Mouse (Mus musculus) hindbrain, embryonic 14.5 days (tissue): ENCODE measurements around the gene Ablim1. TPM values are rescaled to one million over a fixed set of nuclear protein-coding genes. Genes with fewer than 3 reads are reported as not detected.

Experiments used
- ATAC-seq: fragments of 200-750 bp; cut with Nextera tagmentation; 2 replicates; pipeline ENCODE4 v1.8.0; 2017; ENCODE audit warnings: moderate number of reproducible peaks, mild to moderate bottlenecking, moderate TSS enrichment, moderate library complexity; ENCODE audit not compliant: low FRiP score
- DNase-seq: peaks from one replicate; pipeline ENCODE4 v3.0.0-alpha.2; 2015; ENCODE audit warnings: low spot score
- H3K27ac ChIP-seq: fragments of 300-500 bp; sonication (generic); 2 replicates; pipeline ENCODE4 v1.5.1; 2014; ENCODE audit warnings: mild to moderate bottlenecking, moderate library complexity
- H3K27me3 ChIP-seq: fragments of 300-500 bp; sonication (generic); 2 replicates; pipeline ENCODE4 v1.6.1; 2014; ENCODE audit warnings: mild to moderate bottlenecking, low read length, mixed read lengths; ENCODE audit not compliant: control insufficient read depth, insufficient read depth
- H3K36me3 ChIP-seq: fragments of 300-500 bp; sonication (generic); replicated peaks from 2 replicates; pipeline ENCODE4 v1.6.1; 2014; ENCODE audit not compliant: control insufficient read depth, insufficient read depth
- H3K4me1 ChIP-seq: fragments of 300-500 bp; sonication (generic); replicated peaks from 2 replicates; pipeline ENCODE4 v1.6.1; 2014; ENCODE audit warnings: antibody characterized with exemption, low read length, mixed read lengths; ENCODE audit not compliant: control insufficient read depth, insufficient read depth
- H3K4me2 ChIP-seq: fragments of 300-500 bp; sonication (generic); replicated peaks from 2 replicates; pipeline ENCODE4 v1.6.1; 2014; ENCODE audit warnings: mild to moderate bottlenecking, moderate library complexity
- H3K4me3 ChIP-seq: fragments of 300-500 bp; sonication (generic); replicated peaks from 2 replicates; pipeline ENCODE4 v1.5.1; 2014; ENCODE audit warnings: mild to moderate bottlenecking, low read length
- H3K9ac ChIP-seq: fragments of 300-500 bp; sonication (generic); 2 replicates; pipeline ENCODE4 v1.6.1; 2014
- H3K9me3 ChIP-seq: fragments of 300-500 bp; sonication (generic); 2 replicates; pipeline ENCODE4 v1.6.1; 2016; ENCODE audit warnings: low read length; ENCODE audit not compliant: control insufficient read depth
- WGBS: fragments of 180-500 bp; shearing (Covaris S2); extraction: QIAGEN DNeasy Blood & Tissue Kit; methylation state at CpG from one replicate; pipeline ENCODE4 v1.1.7; 2014; 5-methylcytosine and 5-hydroxymethylcytosine counted together
- polyA plus RNA-seq: library from polyadenylated mRNA; unstranded; fragments of >200 nt; fragmentation: Nextera tagmentation; extraction: Ambion mirVana; gene quantifications from 2 replicates; pipeline ENCODE4 v1.2.1, GENCODE M21; 2014

The Ablim1 gene
- polyA plus RNA-seq, 1 experiment from 2014 or later = 56.6 TPM

DNA sequence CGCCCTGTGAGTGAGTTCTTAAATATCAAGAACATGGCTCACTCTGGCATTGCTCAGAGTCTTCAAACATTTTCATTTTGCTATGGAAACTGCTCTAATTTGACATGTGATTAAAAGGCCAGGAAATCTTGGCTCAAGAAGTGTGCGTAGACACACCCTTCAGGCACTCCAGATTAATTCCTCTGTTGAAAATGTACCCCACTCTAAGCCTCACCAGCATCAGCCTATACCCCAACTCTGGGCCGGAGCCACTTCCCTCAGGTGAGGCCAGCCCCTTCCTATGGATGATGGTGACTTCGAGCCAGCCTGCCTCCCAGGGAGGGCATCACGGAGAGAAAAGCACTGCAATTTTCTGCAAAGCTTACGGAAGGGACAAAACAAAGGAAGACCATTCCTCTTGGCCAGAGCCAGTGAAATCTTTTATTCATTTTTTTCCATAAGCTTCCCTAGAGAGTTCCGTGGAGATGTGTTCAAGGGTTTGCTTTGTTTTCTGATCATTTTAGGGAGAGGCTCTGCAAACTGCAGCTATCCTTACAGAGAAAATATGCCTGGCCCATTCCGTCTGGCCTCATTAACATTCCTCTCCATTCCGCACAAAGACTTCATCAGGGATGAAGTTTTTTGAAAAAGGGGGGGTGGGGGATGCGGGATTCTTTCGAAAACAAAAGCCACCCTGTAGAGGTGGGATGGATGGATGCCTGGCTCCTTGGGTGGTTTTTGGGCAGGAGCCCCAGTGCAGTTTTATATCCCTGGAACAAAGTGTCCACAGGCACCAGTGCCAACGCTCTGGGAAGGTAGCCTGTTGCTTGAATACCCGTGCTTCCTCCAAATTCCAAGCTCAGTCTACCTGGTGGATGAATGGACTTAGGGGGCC is 236.7 kb downstream of the Ablim1 start:
- 21% methylated on average over 13 of the region's 13 CpGs for WGBS
- DNase-seq = no peak
- Histone ChIP-seq H3K4me3 (no peak overlapping the region), H3K27ac (peak overlapping the region; percentile 58), H3K27me3 (no peaks in the 10 kb centered on the region), H3K4me2 (no peak overlapping the region), H3K9me3 (no peaks in the 10 kb centered on the region), H3K9ac (no peak overlapping the region), H3K4me1 (peaks cover 20% of the 10 kb centered on the region), H3K36me3 (no peaks in the 10 kb centered on the region)
- ATAC-seq = peak; percentile 60; the same call in 1 of the 2 replicates

- Histone ChIP-seq H3K27me3 (no peaks in the 10 kb centered on the region), H3K4me1 (peaks cover 11% of the 10 kb centered on the region), H3K36me3 (no peaks in the 10 kb centered on the region), H3K9ac (no peak overlapping the region), H3K27ac (no peak overlapping the region), H3K4me3 (no peak overlapping the region), H3K9me3 (no peaks in the 10 kb centered on the region), H3K4me2 (no peak overlapping the region)
- DNase-seq (no peak), ATAC-seq (no peak)
- 91% methylated on average over 4 of the region's 4 CpGs for WGBS
These were observed 241.3 kb downstream of the Ablim1 start for GRCm38 (mm10) chr19:57073450-57073849.

DNA sequence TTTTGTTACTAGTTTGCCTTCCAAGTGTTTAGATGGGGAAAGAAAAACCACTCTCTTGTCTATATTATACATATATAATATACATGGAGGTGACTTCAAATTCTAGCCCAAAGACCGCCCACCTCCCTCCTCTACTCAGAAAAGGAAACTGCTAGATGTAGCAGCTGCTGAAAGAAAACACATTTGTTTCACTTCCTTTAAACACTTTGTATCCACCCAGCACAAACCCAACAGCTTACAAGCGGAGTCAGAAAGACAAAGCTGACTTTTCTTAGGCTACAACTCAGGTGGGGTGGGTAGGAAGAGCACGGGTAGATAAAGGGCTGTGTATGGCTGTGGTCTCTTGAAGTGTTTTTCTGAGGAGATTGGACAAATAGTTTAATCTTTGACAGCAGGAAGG is 242.0 kb downstream of the Ablim1 start:
- Histone ChIP-seq H3K9me3 (no peaks in the 10 kb centered on the region), H3K4me2 (no peak overlapping the region), H3K36me3 (no peaks in the 10 kb centered on the region), H3K27me3 (no peaks in the 10 kb centered on the region), H3K9ac (no peak overlapping the region), H3K27ac (no peak overlapping the region), H3K4me3 (no peak overlapping the region), H3K4me1 (peaks cover 4% of the 10 kb centered on the region; the same call in 1 of the 2 replicates)
- DNase-seq = no peak
- WGBS = 78% methylated on average over 3 of the region's 3 CpGs
- ATAC-seq = no peak

GRCm38 (mm10) chr19:57067108-57067613 is 247.6 kb downstream of the Ablim1 start:
- H3K4me1 ChIP-seq = no peaks in the 10 kb centered on the region
- DNase-seq (no peak), ATAC-seq (no peak)
- H3K4me3 ChIP-seq = no peak overlapping the region
- no peak overlapping the region for H3K27ac ChIP-seq
- no peak overlapping the region for H3K4me2 ChIP-seq
- H3K9ac ChIP-seq = no peak overlapping the region
- H3K9me3 ChIP-seq = no peaks in the 10 kb centered on the region
- 87% methylated on average over 9 of the region's 9 CpGs for WGBS
- H3K36me3 ChIP-seq = peaks cover 12% of the 10 kb centered on the region
- H3K27me3 ChIP-seq = no peaks in the 10 kb centered on the region

DNA sequence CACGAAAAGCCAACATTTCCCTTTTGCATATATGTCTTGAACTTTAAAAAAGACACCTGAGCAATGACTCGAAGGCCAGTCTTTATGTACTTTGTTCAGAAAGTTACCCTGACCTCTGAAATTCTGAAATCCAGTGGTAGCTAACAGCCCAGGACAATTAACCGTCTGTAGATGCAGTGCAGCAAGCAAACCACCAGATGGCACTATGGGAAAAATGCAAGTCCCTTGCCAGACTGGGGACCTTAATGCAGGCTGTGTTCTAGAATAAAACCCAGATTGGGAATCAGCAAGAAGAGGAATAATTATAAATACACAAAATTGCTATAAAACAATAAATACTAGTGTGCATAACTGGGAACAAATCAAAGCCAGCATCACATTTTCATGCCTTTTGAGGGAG is 248.4 kb downstream of the Ablim1 start:
- ATAC-seq (no peak; the same call in 1 of the 2 replicates), DNase-seq (peak; percentile 78)
- H3K9me3 ChIP-seq = no peaks in the 10 kb centered on the region
- no peak overlapping the region for H3K27ac ChIP-seq
- H3K4me2 ChIP-seq = no peak overlapping the region
- no peaks in the 10 kb centered on the region for H3K27me3 ChIP-seq
- peaks cover 12% of the 10 kb centered on the region for H3K36me3 ChIP-seq
- no peak overlapping the region for H3K9ac ChIP-seq
- no peaks in the 10 kb centered on the region for H3K4me1 ChIP-seq
- WGBS = 33% methylated on average over 3 of the region's 3 CpGs
- H3K4me3 ChIP-seq = no peak overlapping the region

- H3K27ac ChIP-seq = no peak overlapping the region
- H3K4me3 ChIP-seq = no peak overlapping the region
- H3K9ac ChIP-seq = no peak overlapping the region
- DNase-seq = no peak
- H3K9me3 ChIP-seq = peaks cover 2% of the 10 kb centered on the region
- no peak overlapping the region for H3K4me2 ChIP-seq
- peaks cover 29% of the 10 kb centered on the region for H3K36me3 ChIP-seq
- ATAC-seq = no peak
- 68% methylated on average over 4 of the region's 4 CpGs for WGBS
- H3K4me1 ChIP-seq = no peaks in the 10 kb centered on the region
- H3K27me3 ChIP-seq = no peaks in the 10 kb centered on the region
These were observed 252.0 kb downstream of the Ablim1 start for GRCm38 (mm10) chr19:57062746-57063145.

- no peak overlapping the region for H3K4me3 ChIP-seq
- WGBS = 47% methylated on average over 19 of the region's 19 CpGs
- no peak overlapping the region for H3K9ac ChIP-seq
- ATAC-seq (no peak), DNase-seq (no peak)
- peaks cover 30% of the 10 kb centered on the region for H3K36me3 ChIP-seq
- H3K4me2 ChIP-seq = no peak overlapping the region
- no peak overlapping the region for H3K27ac ChIP-seq
- H3K27me3 ChIP-seq = no peaks in the 10 kb centered on the region
- H3K4me1 ChIP-seq = no peaks in the 10 kb centered on the region
- H3K9me3 ChIP-seq = peaks cover 4% of the 10 kb centered on the region
These were observed 255.6 kb downstream of the Ablim1 start for GRCm38 (mm10) chr19:57059018-57059580.

DNA sequence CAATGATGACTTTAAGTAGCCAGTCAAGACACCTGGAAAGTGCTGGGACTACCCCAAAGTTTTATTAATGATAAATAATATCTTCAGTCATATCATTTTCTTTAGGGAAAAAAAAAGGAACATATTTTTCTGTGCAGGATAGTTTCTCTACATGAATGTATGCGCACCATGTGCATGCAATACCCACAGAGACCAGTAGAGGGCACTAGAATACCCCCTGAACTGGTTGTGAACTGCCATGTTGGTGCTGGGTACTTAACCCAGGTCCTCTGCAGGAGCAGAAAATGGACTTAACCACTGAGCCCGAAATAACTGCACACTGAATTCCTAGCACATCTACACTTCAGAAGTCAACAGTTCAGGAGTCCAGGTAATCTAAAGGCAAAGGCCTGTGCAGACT is 257.2 kb downstream of the Ablim1 start:
- H3K36me3 ChIP-seq = peaks cover 20% of the 10 kb centered on the region
- H3K4me3 ChIP-seq = no peak overlapping the region
- ATAC-seq = no peak
- no peak overlapping the region for H3K27ac ChIP-seq
- no peak overlapping the region for H3K4me2 ChIP-seq
- H3K27me3 ChIP-seq = no peaks in the 10 kb centered on the region
- no peak overlapping the region for H3K9ac ChIP-seq
- 97% methylated on average over 2 of the region's 2 CpGs for WGBS
- no peak for DNase-seq
- peaks cover 4% of the 10 kb centered on the region for H3K9me3 ChIP-seq
- no peaks in the 10 kb centered on the region for H3K4me1 ChIP-seq

DNA sequence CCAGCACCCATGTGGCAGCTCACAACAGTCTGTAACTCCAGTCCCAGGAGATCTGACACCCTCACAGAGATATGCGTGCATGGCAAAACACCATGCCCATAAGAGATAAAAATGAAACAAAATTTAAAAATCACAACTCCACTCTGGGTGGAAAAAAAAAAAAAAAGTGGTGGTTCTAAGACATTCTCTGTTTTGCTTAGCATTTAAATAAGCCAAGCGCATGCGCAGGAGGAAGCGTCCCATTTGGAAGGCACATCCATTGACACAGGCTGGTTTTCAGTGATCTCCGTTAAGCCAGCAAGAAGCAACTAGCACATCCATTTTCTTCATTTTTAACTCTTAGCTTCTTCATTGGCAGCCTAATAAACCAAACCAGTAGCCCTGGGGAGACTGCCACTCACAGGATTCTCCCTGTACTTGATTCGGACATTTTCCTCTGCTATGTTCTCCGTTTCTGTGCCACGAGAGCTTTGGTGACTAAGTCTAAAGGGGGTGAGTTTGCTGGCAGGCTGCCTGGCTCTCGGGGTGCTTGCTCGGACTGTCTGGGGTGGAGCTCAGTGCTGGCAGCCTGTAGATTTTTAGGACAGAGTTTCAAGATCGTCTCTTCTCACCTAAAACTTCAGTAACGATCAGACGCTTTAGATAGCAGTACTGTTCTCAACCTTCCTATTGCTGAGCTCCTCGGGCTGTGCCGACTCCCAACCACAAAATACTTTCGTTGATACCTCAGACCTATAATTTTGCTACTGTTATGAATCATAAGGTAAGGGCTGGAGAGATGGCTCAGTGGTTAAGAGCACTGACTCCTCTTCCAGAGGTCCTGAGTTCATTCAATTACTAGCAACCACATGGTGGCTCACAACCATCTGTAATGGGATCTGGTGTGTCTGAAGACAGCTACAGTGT is 259.3 kb downstream of the Ablim1 start:
- Histone ChIP-seq H3K27me3 (no peaks in the 10 kb centered on the region), H3K9ac (no peak overlapping the region), H3K36me3 (peaks cover 20% of the 10 kb centered on the region), H3K27ac (no peak overlapping the region), H3K4me3 (no peak overlapping the region), H3K4me1 (no peaks in the 10 kb centered on the region), H3K9me3 (peaks cover 4% of the 10 kb centered on the region), H3K4me2 (no peak overlapping the region)
- 92% methylated on average over 16 of the region's 16 CpGs for WGBS
- DNase-seq (no peak), ATAC-seq (no peak)
